Mouse (Mus musculus): ENCODE measurements around the gene Agxt. TPM values are rescaled to one million over a fixed set of nuclear protein-coding genes. Genes with fewer than 3 reads are reported as not detected.
A peak's percentile ranks its signal among the peaks of the same experiment; 100 is the strongest.

Agxt gene
- polyA plus RNA-seq, 2 experiments, result 3.0 to 8.4 TPM

- H3K9me3 ChIP-seq (ENCODE audit: control insufficient read depth, low read length), result no peaks in the 10 kb centered on the region
- no peak overlapping the region for H3K4me3 ChIP-seq (ENCODE audit: insufficient read depth in 1 of 2, low read depth in 2 of 2, low read length in 2 of 2)
- H3K27ac ChIP-seq, result no peak overlapping the region
- DNase-seq (ENCODE audit: low read depth in 3 of 3, low spot score in 3 of 3) (no peak), ATAC-seq (ENCODE audit: insufficient read depth) (no peak)
- H3K36me3 ChIP-seq (replicated peaks; ENCODE audit: control insufficient read depth, insufficient read depth, low read depth), result no peaks in the 10 kb centered on the region
- no peak overlapping the region for H3K4me2 ChIP-seq (ENCODE audit: low read depth)
- TF ChIP-seq EP300 (IDR thresholded peaks at IDR 0.05; ENCODE audit: low read depth) (no peak), CTCF (IDR thresholded peaks at IDR 0.05; ENCODE audit: low read depth) (no peak)
- WGBS (ENCODE audit: insufficient replicate concordance), result 59% methylated on average over 11 of the region's 11 CpGs
- H3K9ac ChIP-seq (replicated peaks), result no peak overlapping the region
- H3K4me1 ChIP-seq (replicated peaks; ENCODE audit: control insufficient read depth in 2 of 2, insufficient read depth in 2 of 2, low read length in 1 of 2), result no peaks in the 10 kb centered on the region
- H3K27me3 ChIP-seq (ENCODE audit: control insufficient read depth, insufficient read depth, low read length), result no peaks in the 10 kb centered on the region
Measured at GRCm38 (mm10) chr1:93166346-93167079, 31.5 kb downstream of the Agxt start.

DNA sequence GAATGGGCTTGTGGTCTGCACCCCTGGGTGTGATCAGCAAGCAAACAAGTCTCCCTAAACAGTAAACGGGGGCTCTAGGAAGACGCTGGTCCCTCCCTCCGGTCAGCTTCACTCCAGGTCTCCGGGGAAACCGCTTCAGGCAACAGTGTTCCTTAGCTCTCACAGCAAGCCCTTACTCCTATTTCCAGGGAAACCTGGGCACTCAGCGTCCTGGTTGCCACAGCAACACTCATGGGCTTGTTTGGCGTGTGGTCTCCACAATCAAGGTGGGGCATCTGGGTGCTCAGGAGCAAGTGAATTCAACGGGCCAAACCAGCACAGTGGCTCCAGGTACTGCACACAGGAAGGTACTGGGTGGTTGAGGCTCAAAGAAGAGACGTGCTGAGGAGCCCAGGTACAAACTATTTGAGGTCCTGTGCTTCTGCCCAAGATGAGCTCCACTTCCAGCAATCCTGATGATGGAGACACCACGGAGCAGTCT is 33.3 kb downstream of the Agxt start, which contains the start of gene Crocc2:
TSS of gene Crocc2 (plus strand) at position 431 of the 481 bp plus-strand sequence.
- Histone ChIP-seq H3K4me2 (ENCODE audit: low read depth) (no peak within 1 kb of the TSS), H3K4me3 (ENCODE audit: insufficient read depth in 1 of 2, low read depth in 2 of 2, low read length in 2 of 2) (no peak within 1 kb of the TSS), H3K4me1 (replicated peaks; ENCODE audit: control insufficient read depth in 2 of 2, insufficient read depth in 2 of 2, low read length in 1 of 2) (no peaks in the 10 kb centered on the region), H3K36me3 (replicated peaks; ENCODE audit: control insufficient read depth, insufficient read depth, low read depth) (no peaks in the 10 kb centered on the region), H3K27ac (no peak within 1 kb of the TSS), H3K27me3 (ENCODE audit: control insufficient read depth, insufficient read depth, low read length) (no peaks in the 10 kb centered on the region), H3K9me3 (ENCODE audit: control insufficient read depth, low read length) (no peaks in the 10 kb centered on the region), H3K9ac (replicated peaks) (no peak within 1 kb of the TSS)
- ATAC-seq (ENCODE audit: insufficient read depth) (no peak), DNase-seq (ENCODE audit: low read depth in 3 of 3, low spot score in 3 of 3) (no peak)
- TF ChIP-seq EP300 (IDR thresholded peaks at IDR 0.05; ENCODE audit: low read depth), result no peak
- TF ChIP-seq CTCF (IDR thresholded peaks at IDR 0.05; ENCODE audit: low read depth), result no peak
- WGBS (ENCODE audit: insufficient replicate concordance), result 51% methylated on average over 10 of the region's 10 CpGs

GRCm38 (mm10) chr1:93173665-93174064 is 38.6 kb downstream of the Agxt start:
- ATAC-seq (ENCODE audit: insufficient read depth) (no peak), DNase-seq (ENCODE audit: low read depth in 3 of 3, low spot score in 3 of 3) (no peak)
- Histone ChIP-seq H3K36me3 (replicated peaks; ENCODE audit: control insufficient read depth, insufficient read depth, low read depth) (no peaks in the 10 kb centered on the region), H3K4me3 (ENCODE audit: insufficient read depth in 1 of 2, low read depth in 2 of 2, low read length in 2 of 2) (no peak overlapping the region), H3K9ac (replicated peaks) (no peak overlapping the region), H3K4me1 (replicated peaks; ENCODE audit: control insufficient read depth in 2 of 2, insufficient read depth in 2 of 2, low read length in 1 of 2) (no peaks in the 10 kb centered on the region), H3K9me3 (ENCODE audit: control insufficient read depth, low read length) (no peaks in the 10 kb centered on the region), H3K27me3 (ENCODE audit: control insufficient read depth, insufficient read depth, low read length) (no peaks in the 10 kb centered on the region; the same call in none of the 2 replicates), H3K27ac (no peak overlapping the region), H3K4me2 (ENCODE audit: low read depth) (no peak overlapping the region)
- no peak for TF ChIP-seq EP300 (IDR thresholded peaks at IDR 0.05; ENCODE audit: low read depth)
- 39% methylated on average over 4 of the region's 4 CpGs for WGBS (ENCODE audit: insufficient replicate concordance)

DNA sequence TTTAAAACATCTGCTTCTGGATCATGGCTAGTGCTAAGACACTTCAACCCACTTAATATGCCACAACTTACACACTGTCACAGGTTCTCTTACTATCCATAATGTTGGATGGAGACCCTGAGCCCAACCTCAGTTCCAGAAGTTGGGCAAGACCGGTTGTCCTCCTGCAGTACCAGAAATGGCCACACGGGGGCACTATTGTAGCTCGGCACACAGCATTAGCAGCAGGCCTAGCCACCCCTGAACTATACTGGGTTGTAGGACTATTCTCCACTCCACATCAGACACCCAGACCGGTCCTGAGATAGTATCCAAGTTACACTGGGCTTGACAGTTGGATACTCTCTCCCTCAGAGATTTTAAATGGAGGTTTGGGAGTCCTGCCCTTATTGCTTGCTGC is 39.4 kb downstream of the Agxt start:
- Histone ChIP-seq H3K36me3 (replicated peaks; ENCODE audit: control insufficient read depth, insufficient read depth, low read depth) (no peaks in the 10 kb centered on the region), H3K4me2 (ENCODE audit: low read depth) (no peak overlapping the region), H3K4me1 (replicated peaks; ENCODE audit: control insufficient read depth in 2 of 2, insufficient read depth in 2 of 2, low read length in 1 of 2) (no peaks in the 10 kb centered on the region), H3K4me3 (ENCODE audit: insufficient read depth in 1 of 2, low read depth in 2 of 2, low read length in 2 of 2) (no peak overlapping the region), H3K9me3 (ENCODE audit: control insufficient read depth, low read length) (no peaks in the 10 kb centered on the region), H3K9ac (replicated peaks) (no peak overlapping the region), H3K27me3 (ENCODE audit: control insufficient read depth, insufficient read depth, low read length) (no peaks in the 10 kb centered on the region; the same call in none of the 2 replicates), H3K27ac (no peak overlapping the region)
- ATAC-seq (ENCODE audit: insufficient read depth) (0 out of 2 replicates have a peak, but pooled peaks have one; percentile 23), DNase-seq (ENCODE audit: low read depth in 3 of 3, low spot score in 3 of 3) (peak; percentile 33 to 44 (median 37))
- 3% methylated on average over 4 of the region's 4 CpGs for WGBS (ENCODE audit: insufficient replicate concordance)
- peak; percentile 97 for TF ChIP-seq CTCF (IDR thresholded peaks at IDR 0.05; ENCODE audit: low read depth)
- no peak for TF ChIP-seq EP300 (IDR thresholded peaks at IDR 0.05; ENCODE audit: low read depth)

DNA sequence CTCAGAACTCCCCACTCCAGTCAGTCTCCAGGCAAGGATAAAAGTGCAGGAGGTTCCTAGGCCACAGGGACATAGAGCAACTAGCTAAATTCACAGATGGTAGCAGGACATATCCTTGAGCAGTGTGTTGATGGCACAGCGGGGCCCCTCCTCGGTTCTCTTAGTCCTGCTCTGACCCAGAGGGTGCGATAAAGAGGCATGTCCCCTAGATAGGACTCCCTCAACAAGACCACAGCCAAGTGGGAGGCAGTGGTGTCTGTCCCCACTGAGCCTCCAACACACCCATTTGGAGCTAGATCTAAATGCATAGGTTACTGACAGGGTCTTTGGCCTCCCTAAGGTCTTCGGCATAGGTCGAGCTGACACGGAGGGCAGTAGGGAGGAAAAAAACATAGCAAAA is 40.8 kb downstream of the Agxt start:
- H3K4me1 ChIP-seq (replicated peaks; ENCODE audit: control insufficient read depth in 2 of 2, insufficient read depth in 2 of 2, low read length in 1 of 2), result no peaks in the 10 kb centered on the region
- H3K9ac ChIP-seq (replicated peaks), result no peak overlapping the region
- no peaks in the 10 kb centered on the region for H3K36me3 ChIP-seq (replicated peaks; ENCODE audit: control insufficient read depth, insufficient read depth, low read depth)
- no peak for DNase-seq (ENCODE audit: low read depth in 3 of 3, low spot score in 3 of 3)
- H3K4me3 ChIP-seq (ENCODE audit: insufficient read depth in 1 of 2, low read depth in 2 of 2, low read length in 2 of 2), result no peak overlapping the region
- H3K27me3 ChIP-seq (ENCODE audit: control insufficient read depth, insufficient read depth, low read length), result no peaks in the 10 kb centered on the region; the same call in none of the 2 replicates
- H3K27ac ChIP-seq, result no peak overlapping the region
- H3K9me3 ChIP-seq (ENCODE audit: control insufficient read depth, low read length), result no peaks in the 10 kb centered on the region
- no peak overlapping the region for H3K4me2 ChIP-seq (ENCODE audit: low read depth)
- WGBS (ENCODE audit: insufficient replicate concordance), result 21% methylated on average over 6 of the region's 6 CpGs
- no peak for TF ChIP-seq EP300 (IDR thresholded peaks at IDR 0.05; ENCODE audit: low read depth)
- no peak for TF ChIP-seq CTCF (IDR thresholded peaks at IDR 0.05; ENCODE audit: low read depth)
- no peak for ATAC-seq (ENCODE audit: insufficient read depth)
